8 mouse cellular contexts compared by ENCODE assay signal in genomic region chr7:102248691-102249404, GRCm38 (mm10). TPM values are rescaled to one million over a fixed set of nuclear protein-coding genes. Genes with fewer than 3 reads are reported as not detected.
A peak's percentile ranks its signal among the peaks of the same experiment; 100 is the strongest.
DNase-seq lines count a peak whose midpoint lies in the region; ATAC-seq lines count a peak whose summit lies in the region.

No protein-coding gene starts in this region.

- H3K4me1 ChIP-seq in hindbrain, embryonic 12.5 days: peaks cover 34% of the 10 kb centered on the region
- peaks cover 50% of the 10 kb centered on the region for H3K4me1 ChIP-seq in stomach, embryonic 16.5 days (ENCODE audit: control insufficient read depth, insufficient read depth, low read length)

- 30% methylated on average over 16 of the region's 16 CpGs for WGBS in hindbrain, embryonic 12.5 days
- 11% methylated on average over 16 of the region's 16 CpGs for WGBS in stomach, embryonic 16.5 days

- H3K4me3 ChIP-seq in hindbrain, embryonic 12.5 days: peak overlapping the region; percentile 63
- peak overlapping the region; percentile 87 for H3K4me3 ChIP-seq in stomach, embryonic 16.5 days (replicated peaks; ENCODE audit: low read length)

- peak overlapping the region; percentile 83 for H3K9ac ChIP-seq in hindbrain, embryonic 12.5 days
- H3K9ac ChIP-seq in stomach, embryonic 16.5 days (ENCODE audit: low read length): peak overlapping the region; percentile 94

- DNase-seq in heart, adult 11 months: peak; percentile 92
- DNase-seq in heart, adult 18-20 months: no peak
- DNase-seq in c-Kit-negative CD71-positive TER-119-positive erythroid progenitor cells, embryonic 14.5 days (ENCODE audit: low read depth, low spot score): peak; percentile 28
- no peak for DNase-seq in left cerebral cortex, postnatal 4 days
- DNase-seq in ovary, postnatal 10 days (ENCODE audit: low spot score): no peak

- H3K27me3 ChIP-seq in hindbrain, embryonic 12.5 days: no peaks in the 10 kb centered on the region
- no peaks in the 10 kb centered on the region for H3K27me3 ChIP-seq in stomach, embryonic 16.5 days (ENCODE audit: control insufficient read depth, insufficient read depth, low read length)

- no peaks in the 10 kb centered on the region for H3K36me3 ChIP-seq in hindbrain, embryonic 12.5 days
- H3K36me3 ChIP-seq in stomach, embryonic 16.5 days (ENCODE audit: control insufficient read depth, insufficient read depth, low read length): no peaks in the 10 kb centered on the region

- H3K9me3 ChIP-seq in hindbrain, embryonic 12.5 days (replicated peaks): no peaks in the 10 kb centered on the region
- H3K9me3 ChIP-seq in stomach, embryonic 16.5 days (replicated peaks; ENCODE audit: control insufficient read depth, low read length): no peaks in the 10 kb centered on the region

- ATAC-seq in hindbrain, embryonic 12.5 days (ENCODE audit: low FRiP score): no peak
- ATAC-seq in megakaryocyte, adult 5-6 weeks (ENCODE audit: poor library complexity, severe bottlenecking): peak; percentile 33
- no peak for ATAC-seq in stomach, embryonic 16.5 days (ENCODE audit: insufficient read depth, low FRiP score)

- intact Hi-C loops in left cerebral cortex, postnatal 4 days (cut with DNase I): no loop called here

- 0 out of 2 replicates have a peak overlapping the region, but pooled peaks have one; percentile 88 for H3K27ac ChIP-seq in hindbrain, embryonic 12.5 days
- H3K27ac ChIP-seq in stomach, embryonic 16.5 days (ENCODE audit: low read length): peak overlapping the region; percentile 99

- peak overlapping the region; percentile 72 for H3K4me2 ChIP-seq in hindbrain, embryonic 12.5 days (replicated peaks)
- peak overlapping the region; percentile 85 for H3K4me2 ChIP-seq in stomach, embryonic 16.5 days (ENCODE audit: low read depth, low read length)

RNA-seq across cellular contexts. Expression of gene Rhog, which starts 7.0 kb away (rescaled TPM):
- total RNA-seq in heart, adult 18-20 months (2021): 10 to 100 TPM; 19.6 to 26.9 TPM
- 29.8 and 29.9 TPM in 2 replicates for polyA plus RNA-seq in hindbrain, embryonic 12.5 days (2016; fragmentation: Nextera tagmentation; extraction: Ambion mirVana)
- total RNA-seq in megakaryocyte, adult 5-6 weeks (2015): 359 and 397 TPM in 2 replicates
- total RNA-seq in megakaryocyte, adult 5-6 weeks (2017): 89.0 and 112 TPM in 2 replicates
- polyA plus RNA-seq in stomach, embryonic 16.5 days (2015; fragmentation: Nextera tagmentation; extraction: Ambion mirVana): 62.0 and 68.0 TPM in 2 replicates
- total RNA-seq in left cerebral cortex, postnatal 4 days (2021): 10 to 100 TPM; 11.3 to 12.3 TPM

RNA-seq across cellular contexts. Expression of gene Stim1, which starts 18.8 kb away (rescaled TPM):
- 10 to 100 TPM; 20.7 to 25.8 TPM for total RNA-seq in heart, adult 18-20 months (2021)
- 14.8 and 17.1 TPM in 2 replicates for polyA plus RNA-seq in hindbrain, embryonic 12.5 days (2016; fragmentation: Nextera tagmentation; extraction: Ambion mirVana)
- total RNA-seq in megakaryocyte, adult 5-6 weeks (2015): 28.0 and 28.8 TPM in 2 replicates
- 35.5 and 59.3 TPM in 2 replicates for total RNA-seq in megakaryocyte, adult 5-6 weeks (2017)
- 33.7 and 36.1 TPM in 2 replicates for polyA plus RNA-seq in stomach, embryonic 16.5 days (2015; fragmentation: Nextera tagmentation; extraction: Ambion mirVana)
- total RNA-seq in left cerebral cortex, postnatal 4 days (2021): 10 to 100 TPM; 43.5 to 45.7 TPM

RNA-seq across cellular contexts. Expression of gene Pgap2, which starts 38.8 kb away (rescaled TPM):
- total RNA-seq in heart, adult 18-20 months (2021): 10 to 100 TPM; 77.6 to 82.5 TPM
- polyA plus RNA-seq in hindbrain, embryonic 12.5 days (2016; fragmentation: Nextera tagmentation; extraction: Ambion mirVana): 57.1 and 61.0 TPM in 2 replicates
- 32.7 and 38.7 TPM in 2 replicates for total RNA-seq in megakaryocyte, adult 5-6 weeks (2015)
- 19.7 and 20.0 TPM in 2 replicates for total RNA-seq in megakaryocyte, adult 5-6 weeks (2017)
- 109 and 126 TPM in 2 replicates for polyA plus RNA-seq in stomach, embryonic 16.5 days (2015; fragmentation: Nextera tagmentation; extraction: Ambion mirVana)
- total RNA-seq in left cerebral cortex, postnatal 4 days (2021): 10 to 100 TPM; 36.7 to 39.0 TPM

RNA-seq across cellular contexts. Expression of gene Nup98, which starts 38.9 kb away (rescaled TPM):
- 10 to 100 TPM; 31.0 to 35.4 TPM for total RNA-seq in heart, adult 18-20 months (2021)
- polyA plus RNA-seq in hindbrain, embryonic 12.5 days (2016; fragmentation: Nextera tagmentation; extraction: Ambion mirVana): 42.0 and 42.3 TPM in 2 replicates
- total RNA-seq in megakaryocyte, adult 5-6 weeks (2015): 55.6 and 60.6 TPM in 2 replicates
- total RNA-seq in megakaryocyte, adult 5-6 weeks (2017): 39.4 and 43.7 TPM in 2 replicates
- 34.5 and 35.0 TPM in 2 replicates for polyA plus RNA-seq in stomach, embryonic 16.5 days (2015; fragmentation: Nextera tagmentation; extraction: Ambion mirVana)
- total RNA-seq in left cerebral cortex, postnatal 4 days (2021): 10 to 100 TPM; 39.4 to 41.2 TPM

Comparison
In these comparisons a context has a peak if more than half of its experiments do, and no peak if none do; other contexts are left out.
1. DNase-seq: peak in heart, adult 11 months (single experiment) and c-Kit-negative CD71-positive TER-119-positive erythroid progenitor cells, embryonic 14.5 days (single experiment); none in heart, adult 18-20 months (0 of 2), left cerebral cortex, postnatal 4 days (single experiment) and ovary, postnatal 10 days (single experiment).